Mouse (Mus musculus): Measurements from ENCODE around the gene Dpm3.

DNA sequence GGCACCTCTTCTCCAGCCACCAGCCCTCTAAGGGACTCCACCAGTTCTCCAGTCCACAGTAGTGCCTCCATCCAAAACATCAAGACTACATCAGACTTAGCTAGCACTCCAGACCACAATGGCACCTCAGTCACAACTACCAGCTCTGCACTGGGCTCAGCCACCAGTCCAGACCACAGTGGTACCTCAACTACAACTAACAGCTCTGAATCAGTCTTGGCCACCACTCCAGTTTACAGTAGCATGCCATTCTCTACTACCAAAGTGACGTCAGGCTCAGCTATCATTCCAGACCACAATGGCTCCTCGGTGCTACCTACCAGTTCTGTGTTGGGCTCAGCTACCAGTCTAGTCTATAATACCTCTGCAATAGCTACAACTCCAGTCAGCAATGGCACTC is 28.6 kb upstream of the Dpm3 start:
- TF ChIP-seq TAL1 (IDR thresholded peaks at IDR 0.05; ENCODE audit: low read length) (no peak), GATA1 (IDR thresholded peaks at IDR 0.05; ENCODE audit: low read length) (no peak)
